Mouse (Mus musculus): ENCODE measurements around the gene Ppp1r11.
"Not testable (repeated sequence)": the region's sequence is repeated elsewhere in the genome, so short reads cannot be mapped to it uniquely, and the experiment has no call there.

GRCm38 (mm10) chr17:36990630-36991029 is 39.1 kb upstream of the Ppp1r11 start:
- not testable (repeated sequence) for TF ChIP-seq CTCF (IDR thresholded peaks at IDR 0.05; ENCODE audit: low read depth, low read length); POLR2AphosphoS5 (IDR thresholded peaks at IDR 0.05; ENCODE audit: insufficient replicate concordance, low read depth, low read length); GATA2 (IDR thresholded peaks at IDR 0.05; ENCODE audit: borderline replicate concordance, low read depth, low read length)
